Mouse (Mus musculus) heart, embryonic 11.5 days (tissue): ENCODE results near the gene Dnajc30. TPM values are rescaled to one million over a fixed set of nuclear protein-coding genes. Genes with fewer than 3 reads are reported as not detected.

Experiments used
- ATAC-seq: fragments of 200-750 bp; cut with Nextera tagmentation; replicated peaks from 2 replicates; pipeline ENCODE4 v1.8.0; 2017; ENCODE audit warnings: moderate library complexity; ENCODE audit not compliant: insufficient number of reproducible peaks, low FRiP score, low TSS enrichment
- H3K27ac ChIP-seq: fragments of 300-500 bp; sonication (generic); 2 replicates; pipeline ENCODE4 v1.5.1; 2014; ENCODE audit warnings: mild to moderate bottlenecking, low read depth, low read length
- H3K27me3 ChIP-seq: fragments of 300-500 bp; sonication (generic); 2 replicates; pipeline ENCODE4 v1.6.1; 2014; ENCODE audit warnings: mild to moderate bottlenecking, low read length, mixed read lengths; ENCODE audit not compliant: control insufficient read depth, insufficient read depth
- H3K36me3 ChIP-seq: fragments of 300-500 bp; sonication (generic); 2 replicates; pipeline ENCODE4 v1.6.1; 2014; ENCODE audit warnings: mild to moderate bottlenecking, low read length, moderate library complexity, mixed read lengths; ENCODE audit not compliant: control insufficient read depth, insufficient read depth
- H3K4me1 ChIP-seq: fragments of 300-500 bp; sonication (generic); 2 replicates; pipeline ENCODE4 v1.6.1; 2014; ENCODE audit warnings: low read length; ENCODE audit not compliant: control insufficient read depth, insufficient read depth
- H3K4me2 ChIP-seq: fragments of 300-500 bp; sonication (generic); 2 replicates; pipeline ENCODE4 v1.6.1; 2014; ENCODE audit warnings: mild to moderate bottlenecking, moderate library complexity
- H3K4me3 ChIP-seq: fragments of 300-500 bp; sonication (generic); 2 replicates; pipeline ENCODE4 v1.5.1; 2014; ENCODE audit warnings: low read depth, low read length
- H3K9ac ChIP-seq: fragments of 300-500 bp; sonication (generic); 2 replicates; pipeline ENCODE4 v1.6.1; 2014; ENCODE audit warnings: mild to moderate bottlenecking, low read depth, low read length, moderate library complexity
- H3K9me3 ChIP-seq: fragments of 300-500 bp; sonication (generic); replicated peaks from 2 replicates; pipeline ENCODE4 v1.6.1; 2016; ENCODE audit warnings: low read length; ENCODE audit not compliant: control insufficient read depth
- WGBS: fragments of 180-500 bp; shearing (Covaris S2); extraction: QIAGEN DNeasy Blood & Tissue Kit; methylation state at CpG from one replicate; pipeline ENCODE4 v1.1.7; 2014; ENCODE audit not compliant: insufficient replicate concordance; 5-methylcytosine and 5-hydroxymethylcytosine counted together
- polyA plus RNA-seq: library from polyadenylated mRNA; unstranded; fragments of >200 nt; fragmentation: Nextera tagmentation; extraction: Ambion mirVana; gene quantifications from 2 replicates; pipeline ENCODE4 v1.2.1, GENCODE M21; 2014

Gene Dnajc30
- polyA plus RNA-seq, 1 experiment from 2014 or later: 30.9 TPM

DNA sequence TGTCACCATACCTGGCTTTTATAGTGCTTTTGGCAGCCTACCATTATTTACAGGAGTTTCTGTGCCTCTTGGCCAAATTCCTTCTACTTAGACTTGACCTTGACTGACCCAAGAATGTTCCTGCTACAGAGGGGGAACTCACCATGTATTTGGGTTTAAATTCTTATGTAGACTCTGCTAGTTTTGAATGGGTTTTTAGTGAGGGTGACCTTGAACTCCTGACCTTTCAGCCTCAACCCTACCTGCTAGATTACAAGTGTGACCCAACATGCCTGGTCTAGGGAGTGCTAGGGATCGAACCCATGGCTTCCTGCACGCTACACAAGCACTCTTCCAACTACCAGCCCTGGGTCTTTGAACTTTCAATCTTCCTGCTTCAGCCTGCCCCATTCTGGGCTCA, 8.1 kb downstream of the Dnajc30 start:
- WGBS: 86% methylated on average over 2 of the region's 2 CpGs
- H3K4me3 ChIP-seq: no peak overlapping the region
- H3K27me3 ChIP-seq: 0 out of 2 replicates have a peak, but pooled peaks cover 3% of the 10 kb centered on the region
- no peak overlapping the region for H3K27ac ChIP-seq
- H3K36me3 ChIP-seq: no peaks in the 10 kb centered on the region
- no peak overlapping the region for H3K9ac ChIP-seq
- ATAC-seq: no peak
- no peak overlapping the region for H3K4me2 ChIP-seq
- no peaks in the 10 kb centered on the region for H3K9me3 ChIP-seq
- peaks cover 7% of the 10 kb centered on the region for H3K4me1 ChIP-seq

DNA sequence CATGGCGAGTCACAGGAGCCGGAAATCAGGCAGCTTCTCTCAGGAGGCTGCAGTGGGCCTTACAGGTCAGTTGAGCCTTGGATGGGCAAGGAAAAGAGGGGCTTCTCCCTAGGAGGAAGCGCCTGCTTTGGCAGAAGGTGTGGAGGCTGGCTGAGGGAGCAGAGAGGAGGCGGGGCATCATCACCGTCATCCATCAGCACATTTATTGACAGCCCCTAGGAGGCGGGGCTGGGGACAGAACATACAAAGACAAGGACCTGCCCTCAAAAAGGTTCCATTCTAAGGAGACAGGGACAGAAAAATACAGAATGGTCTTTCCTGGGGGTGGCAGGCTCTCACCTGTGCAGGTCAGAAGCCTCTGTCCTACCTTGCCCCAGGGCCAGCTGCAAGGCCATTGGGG, 8.7 kb downstream of the Dnajc30 start:
- H3K9ac ChIP-seq: no peak overlapping the region
- no peak overlapping the region for H3K27ac ChIP-seq
- H3K4me3 ChIP-seq: no peak overlapping the region
- ATAC-seq: no peak
- 0 out of 2 replicates have a peak, but pooled peaks cover 3% of the 10 kb centered on the region for H3K27me3 ChIP-seq
- no peak overlapping the region for H3K4me2 ChIP-seq
- peaks cover 7% of the 10 kb centered on the region for H3K4me1 ChIP-seq
- 50% methylated on average over 6 of the region's 6 CpGs for WGBS
- H3K9me3 ChIP-seq: no peaks in the 10 kb centered on the region
- no peaks in the 10 kb centered on the region for H3K36me3 ChIP-seq

DNA sequence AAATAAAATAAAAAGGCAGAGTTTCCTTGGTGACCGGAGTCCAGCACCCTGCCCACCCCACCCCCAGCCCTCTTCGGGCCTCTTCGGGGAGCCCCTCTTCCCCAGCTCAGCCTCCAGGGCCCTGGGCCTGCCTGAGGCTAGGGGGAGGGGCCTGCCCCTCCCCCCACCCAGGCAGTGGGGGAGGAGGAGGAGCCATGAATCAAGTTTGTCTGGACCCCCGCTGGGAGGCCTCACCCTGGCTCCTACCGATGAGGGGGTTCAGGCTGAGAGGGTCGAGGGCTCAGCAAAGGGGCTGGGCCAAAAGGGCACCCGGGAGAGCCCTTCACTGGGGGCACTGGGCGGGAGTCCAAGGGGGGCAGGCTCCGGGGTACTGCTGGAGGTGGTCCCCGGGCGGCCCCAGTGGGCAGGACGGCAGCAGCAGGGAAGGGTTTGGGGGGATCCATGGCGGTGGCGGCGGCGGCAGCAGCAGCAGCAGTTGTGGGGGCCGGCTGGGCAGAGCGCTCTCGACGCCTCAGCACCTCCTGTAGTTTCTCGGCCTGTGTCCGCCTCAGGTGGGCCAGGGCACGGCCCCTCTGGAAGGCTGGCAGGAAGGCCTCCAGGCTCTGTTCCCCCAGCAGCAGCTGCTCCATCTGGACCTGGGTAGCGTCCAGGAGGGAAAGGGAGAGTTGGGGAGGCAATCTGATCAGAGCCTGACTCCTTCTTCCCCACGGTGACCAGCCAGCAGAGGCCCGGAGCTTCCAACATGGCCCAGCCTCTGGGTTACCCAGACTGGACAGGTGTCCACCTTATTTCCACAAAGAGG, 9.5 kb downstream of the Dnajc30 start:
- Histone ChIP-seq H3K9me3 (no peaks in the 10 kb centered on the region), H3K4me3 (no peak overlapping the region; the same call in 1 of the 2 replicates), H3K9ac (peak overlapping the region; percentile 56; the same call in 1 of the 2 replicates), H3K36me3 (no peaks in the 10 kb centered on the region), H3K27ac (no peak overlapping the region), H3K27me3 (0 out of 2 replicates have a peak, but pooled peaks cover 3% of the 10 kb centered on the region), H3K4me1 (peaks cover 7% of the 10 kb centered on the region), H3K4me2 (peak overlapping the region; percentile 46)
- 24% methylated on average over 26 of the region's 26 CpGs for WGBS
- ATAC-seq: no peak

DNA sequence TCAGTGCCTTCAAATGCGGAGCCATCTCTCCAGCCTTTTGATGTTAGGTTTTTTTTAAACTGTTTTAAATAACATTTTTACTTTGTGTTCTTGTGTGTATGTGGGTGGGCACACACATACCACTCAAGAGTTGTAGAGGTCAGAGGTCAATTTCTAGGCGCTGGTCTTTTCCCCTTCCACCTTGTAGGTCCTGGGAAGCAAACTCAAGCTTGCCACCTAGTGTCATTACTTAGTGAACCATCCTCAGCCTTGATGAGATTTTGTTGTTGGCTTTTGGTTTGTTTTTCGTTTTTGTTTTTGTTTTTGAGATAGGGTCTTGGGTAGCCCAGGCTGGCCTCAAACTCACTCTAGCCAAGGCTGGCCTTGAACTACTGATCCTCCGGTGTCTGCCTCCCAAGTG, 11.7 kb downstream of the Dnajc30 start:
- 62% methylated on average over 4 of the region's 4 CpGs for WGBS
- no peak overlapping the region for H3K4me2 ChIP-seq
- H3K4me3 ChIP-seq: no peak overlapping the region
- H3K9me3 ChIP-seq: no peaks in the 10 kb centered on the region
- peaks cover 5% of the 10 kb centered on the region; the same call in 1 of the 2 replicates for H3K27me3 ChIP-seq
- H3K4me1 ChIP-seq: peaks cover 7% of the 10 kb centered on the region
- no peaks in the 10 kb centered on the region for H3K36me3 ChIP-seq
- H3K9ac ChIP-seq: no peak overlapping the region
- no peak overlapping the region for H3K27ac ChIP-seq
- ATAC-seq: no peak

DNA sequence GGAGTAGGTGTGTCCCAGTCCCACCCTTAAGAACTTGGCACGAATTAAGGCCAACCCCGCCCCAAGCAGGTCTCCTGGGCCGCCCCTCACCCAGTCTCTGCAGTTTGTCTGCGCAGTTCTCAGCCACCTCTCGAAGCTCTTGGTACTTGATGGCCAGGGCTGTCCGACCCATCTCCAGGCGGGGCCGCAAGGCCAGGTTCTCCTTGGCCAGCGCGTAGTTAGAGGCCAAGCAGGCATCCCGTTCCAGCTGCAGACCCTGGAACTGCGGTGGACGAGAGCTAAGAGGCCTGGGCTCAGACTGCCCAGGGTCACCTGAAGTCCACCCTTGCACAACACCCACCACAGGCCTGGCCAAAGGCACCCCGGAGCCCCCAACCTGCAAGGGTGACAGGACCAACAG, 12.4 kb downstream of the Dnajc30 start:
- Histone ChIP-seq H3K4me3 (no peak overlapping the region), H3K4me2 (no peak overlapping the region; the same call in 1 of the 2 replicates), H3K27ac (no peak overlapping the region), H3K27me3 (peaks cover 5% of the 10 kb centered on the region; the same call in 1 of the 2 replicates), H3K36me3 (no peaks in the 10 kb centered on the region), H3K9ac (no peak overlapping the region), H3K9me3 (no peaks in the 10 kb centered on the region), H3K4me1 (peaks cover 7% of the 10 kb centered on the region)
- ATAC-seq: no peak
- 80% methylated on average over 14 of the region's 14 CpGs for WGBS

DNA sequence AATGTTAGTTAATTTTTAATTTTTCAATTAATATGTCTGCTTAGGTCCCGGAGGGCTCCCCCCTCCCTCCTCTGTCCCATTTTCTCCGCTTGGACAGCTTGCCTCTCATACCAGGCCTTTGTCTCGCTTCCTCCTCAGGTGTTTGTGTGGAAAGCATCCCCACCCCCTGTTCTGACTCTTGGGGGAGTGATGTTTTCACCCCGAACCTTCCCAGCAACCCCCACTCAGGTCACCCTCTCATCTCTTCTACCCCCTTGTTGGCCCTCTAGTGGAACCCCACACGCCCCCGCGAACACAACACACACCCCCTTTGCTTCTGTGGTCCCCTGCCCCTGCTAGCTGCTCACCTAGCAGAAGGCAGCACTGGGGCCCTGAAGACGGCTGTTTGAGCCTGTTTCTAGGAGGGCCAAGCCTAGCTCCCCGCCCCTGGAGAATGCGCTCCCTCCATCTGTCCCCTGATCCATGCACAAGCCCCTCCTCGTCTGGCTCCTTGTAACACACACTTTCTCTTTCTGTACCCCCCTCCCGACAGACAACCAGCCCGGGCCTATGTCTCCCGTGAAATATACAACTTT, 13.0 kb downstream of the Dnajc30 start:
- peak overlapping the region; percentile 98 for H3K4me2 ChIP-seq
- no peak overlapping the region for H3K27ac ChIP-seq
- no peak for ATAC-seq

DNA sequence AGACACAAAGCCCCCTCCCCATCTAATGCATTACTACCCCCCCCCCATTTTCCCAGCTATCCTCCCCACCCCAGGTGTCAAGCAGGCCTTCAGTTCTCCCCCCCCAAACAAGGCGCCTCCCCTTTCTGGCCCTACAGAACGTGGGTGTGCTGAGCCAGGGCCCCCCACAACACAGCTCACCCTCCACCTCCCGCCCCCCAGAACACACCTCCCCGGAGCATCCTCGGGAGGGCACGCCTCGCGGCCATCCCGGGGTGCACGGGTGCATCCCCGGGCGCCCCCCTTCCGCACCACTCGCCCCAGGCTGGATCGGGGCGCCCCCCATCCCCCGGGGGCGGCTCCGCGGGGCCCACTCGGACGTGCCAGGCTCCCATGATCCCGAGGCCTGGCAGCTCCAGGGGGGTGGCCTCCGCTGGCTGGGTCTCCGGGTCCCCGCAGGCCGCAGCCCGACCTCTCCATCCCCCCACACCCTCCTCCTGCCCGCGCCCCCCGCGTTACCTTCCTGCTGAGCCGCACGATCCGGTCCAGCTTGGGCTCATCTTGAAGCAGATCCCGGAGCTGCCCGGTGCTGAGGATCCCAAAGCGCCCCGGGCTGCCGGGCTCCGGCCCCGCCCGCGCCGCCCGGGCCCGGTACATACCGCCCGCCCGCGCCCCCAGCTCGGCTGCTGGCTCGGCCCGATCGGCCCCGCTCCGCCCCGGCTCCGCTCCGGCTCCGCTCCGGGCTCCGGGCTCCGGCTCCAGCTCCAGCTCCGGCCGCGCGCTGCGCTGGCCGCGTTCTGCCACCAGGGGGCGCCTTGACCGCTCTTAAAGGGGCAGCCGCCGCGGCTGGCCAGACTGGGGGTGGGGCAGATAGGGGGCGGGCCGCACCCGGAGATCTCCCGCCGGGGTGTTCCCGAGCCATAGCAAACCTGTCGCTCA, 13.8 kb downstream of the Dnajc30 start, which contains the start of gene Vps37d:
Vps37d (minus strand) TSS at position 703 of the 918 bp plus-strand sequence.
- Histone ChIP-seq H3K27ac (no peak within 1 kb of the TSS), H3K27me3 (peaks cover 5% of the 10 kb centered on the region; the same call in 1 of the 2 replicates), H3K9ac (peak within 1 kb of the TSS; percentile 90), H3K36me3 (no peaks in the 10 kb centered on the region), H3K4me2 (peak within 1 kb of the TSS; percentile 98), H3K4me3 (peak within 1 kb of the TSS; percentile 79), H3K4me1 (peaks cover 7% of the 10 kb centered on the region), H3K9me3 (no peaks in the 10 kb centered on the region)
- ATAC-seq: peak; percentile 82
- WGBS: under 1% methylated on average over 49 of the region's 83 CpGs

More for the DNA sequence above, 13.0 kb downstream of the Dnajc30 start:
- Histone ChIP-seq H3K9me3 (no peaks in the 10 kb centered on the region), H3K27me3 (peaks cover 5% of the 10 kb centered on the region; the same call in 1 of the 2 replicates), H3K4me3 (peak overlapping the region; percentile 79), H3K4me1 (peaks cover 7% of the 10 kb centered on the region), H3K36me3 (no peaks in the 10 kb centered on the region), H3K9ac (peak overlapping the region; percentile 90)
- WGBS: 37% methylated on average over 14 of the region's 14 CpGs

DNA sequence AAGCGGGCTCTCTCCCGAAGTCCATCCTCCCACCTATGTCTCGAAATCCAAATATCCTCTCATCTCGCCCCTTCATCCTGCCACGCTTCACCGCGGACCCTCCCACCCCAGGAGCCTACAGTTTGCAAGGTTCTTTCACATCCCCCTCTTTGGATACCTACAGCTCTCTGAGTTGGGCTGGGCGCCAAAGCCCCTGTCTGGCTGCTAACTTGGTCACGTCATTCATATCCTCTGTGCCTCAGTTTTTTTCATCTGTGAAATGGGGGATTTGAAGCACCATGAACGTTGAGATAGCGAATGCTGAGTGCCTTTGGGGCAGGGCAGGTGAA, 14.4 kb downstream of the Dnajc30 start:
- no peaks in the 10 kb centered on the region for H3K9me3 ChIP-seq
- H3K36me3 ChIP-seq: no peaks in the 10 kb centered on the region
- H3K4me3 ChIP-seq: peak overlapping the region; percentile 79
- peak overlapping the region; percentile 90 for H3K9ac ChIP-seq
- H3K4me2 ChIP-seq: peak overlapping the region; percentile 98
- no peak for ATAC-seq
- H3K27ac ChIP-seq: no peak overlapping the region
- H3K4me1 ChIP-seq: peaks cover 4% of the 10 kb centered on the region
- peaks cover 5% of the 10 kb centered on the region; the same call in 1 of the 2 replicates for H3K27me3 ChIP-seq
- under 1% methylated on average over 11 of the region's 11 CpGs for WGBS
